Mouse (Mus musculus) forebrain, embryonic 14.5 days (tissue): ENCODE measurements around the gene Dock4. TPM values are rescaled to one million over a fixed set of nuclear protein-coding genes. Genes with fewer than 3 reads are reported as not detected.

Experiments used
- ATAC-seq: fragments of 200-750 bp; cut with Nextera tagmentation; 2 replicates; pipeline ENCODE4 v1.8.0; 2017; ENCODE audit warnings: mild to moderate bottlenecking, moderate library complexity
- DNase-seq: peaks from one replicate; pipeline ENCODE4 v3.0.0-alpha.2; 2015; ENCODE audit warnings: low spot score
- H3K27ac ChIP-seq: fragments of 300-500 bp; sonication (generic); 2 replicates; pipeline ENCODE4 v1.5.1; 2014; ENCODE audit warnings: low read depth, mild to moderate bottlenecking, control low read depth, low read length, moderate library complexity
- H3K27me3 ChIP-seq: fragments of 300-500 bp; sonication (generic); replicated peaks from 2 replicates; pipeline ENCODE4 v1.6.1; 2014; ENCODE audit warnings: low read length, control low read depth, mixed read lengths; ENCODE audit not compliant: control insufficient read depth, insufficient read depth
- H3K36me3 ChIP-seq: fragments of 300-500 bp; sonication (generic); 2 replicates; pipeline ENCODE4 v1.6.1; 2014; ENCODE audit warnings: low read length, control low read depth; ENCODE audit not compliant: control insufficient read depth, insufficient read depth
- H3K4me1 ChIP-seq: fragments of 300-500 bp; sonication (generic); 2 replicates; pipeline ENCODE4 v1.6.1; 2014; ENCODE audit warnings: antibody characterized with exemption, low read length, control low read depth; ENCODE audit not compliant: control insufficient read depth, insufficient read depth
- H3K4me2 ChIP-seq: fragments of 300-500 bp; sonication (generic); 2 replicates; pipeline ENCODE4 v1.6.1; 2014; ENCODE audit warnings: mild to moderate bottlenecking, control low read depth, low read length
- H3K4me3 ChIP-seq: fragments of 300-500 bp; sonication (generic); 2 replicates; pipeline ENCODE4 v1.5.1; 2014; ENCODE audit warnings: low read depth, low read length, control low read depth
- H3K9ac ChIP-seq: fragments of 300-500 bp; sonication (generic); 2 replicates; pipeline ENCODE4 v1.6.1; 2014; ENCODE audit warnings: mild to moderate bottlenecking, low read length, control low read depth, moderate library complexity
- H3K9me3 ChIP-seq: fragments of 300-500 bp; sonication (generic); replicated peaks from 2 replicates; pipeline ENCODE4 v1.6.1; 2016; ENCODE audit warnings: low read length, control low read depth, mixed read lengths; ENCODE audit not compliant: control insufficient read depth
- WGBS: fragments of 180-500 bp; shearing (Covaris S2); extraction: QIAGEN DNeasy Blood & Tissue Kit; methylation state at CpG from one replicate; pipeline ENCODE4 v1.1.7; 2014; 5-methylcytosine and 5-hydroxymethylcytosine counted together
- polyA plus RNA-seq: library from polyadenylated mRNA; unstranded; fragments of >200 nt; fragmentation: Nextera tagmentation; extraction: Ambion mirVana; gene quantifications from 2 replicates; pipeline ENCODE4 v1.2.1, GENCODE M21; 2014

Dock4 gene
- polyA plus RNA-seq, 1 experiment from 2014 or later, result 9.7 TPM

- H3K27me3 ChIP-seq, result no peaks in the 10 kb centered on the region
- H3K27ac ChIP-seq, result no peak overlapping the region
- DNase-seq, result peak; percentile 41
- no peaks in the 10 kb centered on the region for H3K36me3 ChIP-seq
- H3K4me1 ChIP-seq, result peaks cover 21% of the 10 kb centered on the region
- no peaks in the 10 kb centered on the region for H3K9me3 ChIP-seq
- no peak overlapping the region for H3K9ac ChIP-seq
- no peak overlapping the region for H3K4me2 ChIP-seq
- 10% methylated on average over 5 of the region's 5 CpGs for WGBS
- H3K4me3 ChIP-seq, result no peak overlapping the region
- no peak for ATAC-seq
These were observed 345.5 kb downstream of the Dock4 start for GRCm38 (mm10) chr12:40791221-40791620.

- no peaks in the 10 kb centered on the region for H3K36me3 ChIP-seq
- 0 out of 2 replicates have a peak overlapping the region, but pooled peaks have one; percentile 2 for H3K27ac ChIP-seq
- no peak overlapping the region for H3K9ac ChIP-seq
- H3K9me3 ChIP-seq, result no peaks in the 10 kb centered on the region
- H3K4me1 ChIP-seq, result peaks cover 25% of the 10 kb centered on the region
- no peaks in the 10 kb centered on the region for H3K27me3 ChIP-seq
- peak; percentile 79 for DNase-seq
- H3K4me2 ChIP-seq, result no peak overlapping the region
- ATAC-seq, result peak; percentile 61
- H3K4me3 ChIP-seq, result no peak overlapping the region
- WGBS, result 14% methylated on average over 10 of the region's 10 CpGs
These were observed 346.5 kb downstream of the Dock4 start for GRCm38 (mm10) chr12:40792184-40792650.

GRCm38 (mm10) chr12:40794066-40794465, 348.3 kb downstream of the Dock4 start:
- no peaks in the 10 kb centered on the region for H3K36me3 ChIP-seq
- WGBS, result 72% methylated on average over 11 of the region's 11 CpGs
- no peaks in the 10 kb centered on the region for H3K27me3 ChIP-seq
- H3K9me3 ChIP-seq, result no peaks in the 10 kb centered on the region
- H3K4me2 ChIP-seq, result no peak overlapping the region
- peaks cover 27% of the 10 kb centered on the region for H3K4me1 ChIP-seq
- no peak overlapping the region for H3K9ac ChIP-seq
- H3K27ac ChIP-seq, result no peak overlapping the region
- no peak overlapping the region for H3K4me3 ChIP-seq
- DNase-seq (peak; percentile 9), ATAC-seq (no peak)

GRCm38 (mm10) chr12:40794756-40795155, 349.0 kb downstream of the Dock4 start:
- ATAC-seq (no peak), DNase-seq (no peak)
- no peak overlapping the region for H3K4me3 ChIP-seq
- H3K9me3 ChIP-seq, result no peaks in the 10 kb centered on the region
- H3K36me3 ChIP-seq, result no peaks in the 10 kb centered on the region
- H3K4me1 ChIP-seq, result peaks cover 24% of the 10 kb centered on the region
- no peak overlapping the region for H3K4me2 ChIP-seq
- no peak overlapping the region for H3K27ac ChIP-seq
- no peaks in the 10 kb centered on the region for H3K27me3 ChIP-seq
- H3K9ac ChIP-seq, result no peak overlapping the region
- 48% methylated on average over 3 of the region's 3 CpGs for WGBS

GRCm38 (mm10) chr12:40795768-40796167, 350.0 kb downstream of the Dock4 start:
- Histone ChIP-seq H3K9ac (no peak overlapping the region), H3K4me3 (no peak overlapping the region), H3K4me1 (peaks cover 20% of the 10 kb centered on the region), H3K4me2 (no peak overlapping the region), H3K27me3 (no peaks in the 10 kb centered on the region), H3K27ac (no peak overlapping the region), H3K9me3 (no peaks in the 10 kb centered on the region), H3K36me3 (no peaks in the 10 kb centered on the region)
- 44% methylated on average over 2 of the region's 2 CpGs for WGBS
- no peak for ATAC-seq
- DNase-seq, result no peak

GRCm38 (mm10) chr12:40796813-40797491, 351.2 kb downstream of the Dock4 start:
- no peak for ATAC-seq

GRCm38 (mm10) chr12:40797561-40798343, 352.0 kb downstream of the Dock4 start:
- no peaks in the 10 kb centered on the region for H3K9me3 ChIP-seq
- no peak overlapping the region for H3K4me2 ChIP-seq
- DNase-seq, result peak; percentile 63
- no peak overlapping the region for H3K9ac ChIP-seq
- 15% methylated on average over 9 of the region's 9 CpGs for WGBS
- no peaks in the 10 kb centered on the region for H3K27me3 ChIP-seq
- peak; percentile 74; the same call in 1 of the 2 replicates for ATAC-seq
- peaks cover 12% of the 10 kb centered on the region for H3K4me1 ChIP-seq
- no peaks in the 10 kb centered on the region for H3K36me3 ChIP-seq
- no peak overlapping the region; the same call in 1 of the 2 replicates for H3K27ac ChIP-seq
- H3K4me3 ChIP-seq, result no peak overlapping the region

More at GRCm38 (mm10) chr12:40796813-40797491, 351.2 kb downstream of the Dock4 start:
- Histone ChIP-seq H3K4me1 (peaks cover 19% of the 10 kb centered on the region), H3K4me2 (no peak overlapping the region), H3K27me3 (no peaks in the 10 kb centered on the region), H3K36me3 (no peaks in the 10 kb centered on the region), H3K4me3 (no peak overlapping the region), H3K27ac (no peak overlapping the region), H3K9me3 (no peaks in the 10 kb centered on the region), H3K9ac (no peak overlapping the region)
- 73% methylated on average over 14 of the region's 14 CpGs for WGBS
- DNase-seq, result no peak

- no peak overlapping the region for H3K4me2 ChIP-seq
- no peak overlapping the region for H3K9ac ChIP-seq
- 59% methylated on average over 5 of the region's 5 CpGs for WGBS
- DNase-seq (no peak), ATAC-seq (no peak)
- no peaks in the 10 kb centered on the region for H3K27me3 ChIP-seq
- peaks cover 12% of the 10 kb centered on the region for H3K4me1 ChIP-seq
- H3K36me3 ChIP-seq, result no peaks in the 10 kb centered on the region
- H3K4me3 ChIP-seq, result no peak overlapping the region
- H3K9me3 ChIP-seq, result no peaks in the 10 kb centered on the region
- no peak overlapping the region for H3K27ac ChIP-seq
These were observed 352.7 kb downstream of the Dock4 start for GRCm38 (mm10) chr12:40798344-40799017.
